Mouse (Mus musculus): Measurements from ENCODE around the gene Usp48. TPM values are rescaled to one million over a fixed set of nuclear protein-coding genes. Genes with fewer than 3 reads are reported as not detected.

Usp48 gene
- polyA plus RNA-seq, 1 experiment from 2014 or later, result 100 TPM

DNA sequence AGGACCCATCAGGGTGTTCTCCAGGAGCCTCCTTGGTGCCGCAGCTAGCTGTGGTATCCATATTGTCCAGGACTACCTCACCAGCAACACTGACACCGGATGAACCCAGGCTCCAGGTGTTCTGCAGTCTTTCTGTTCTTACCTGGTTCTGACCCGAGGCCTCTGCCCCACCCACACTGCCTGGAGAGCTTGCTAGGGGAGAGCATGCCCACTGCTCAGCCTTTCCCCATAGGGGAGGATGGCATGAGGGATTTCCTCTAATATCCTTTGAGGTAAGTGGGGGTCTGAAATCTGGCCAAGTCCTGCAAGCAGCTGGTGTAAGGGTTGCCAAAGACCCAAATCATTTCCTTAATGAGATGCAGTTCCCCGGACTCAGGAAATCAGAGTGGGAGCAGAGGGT is 69.9 kb downstream of the Usp48 start:
- H3K4me3 ChIP-seq (replicated peaks), result no peak overlapping the region
- H3K4me1 ChIP-seq (replicated peaks), result peaks cover 20% of the 10 kb centered on the region; the same call in 1 of the 2 replicates
- H3K27me3 ChIP-seq, result peaks cover 57% of the 10 kb centered on the region

DNA sequence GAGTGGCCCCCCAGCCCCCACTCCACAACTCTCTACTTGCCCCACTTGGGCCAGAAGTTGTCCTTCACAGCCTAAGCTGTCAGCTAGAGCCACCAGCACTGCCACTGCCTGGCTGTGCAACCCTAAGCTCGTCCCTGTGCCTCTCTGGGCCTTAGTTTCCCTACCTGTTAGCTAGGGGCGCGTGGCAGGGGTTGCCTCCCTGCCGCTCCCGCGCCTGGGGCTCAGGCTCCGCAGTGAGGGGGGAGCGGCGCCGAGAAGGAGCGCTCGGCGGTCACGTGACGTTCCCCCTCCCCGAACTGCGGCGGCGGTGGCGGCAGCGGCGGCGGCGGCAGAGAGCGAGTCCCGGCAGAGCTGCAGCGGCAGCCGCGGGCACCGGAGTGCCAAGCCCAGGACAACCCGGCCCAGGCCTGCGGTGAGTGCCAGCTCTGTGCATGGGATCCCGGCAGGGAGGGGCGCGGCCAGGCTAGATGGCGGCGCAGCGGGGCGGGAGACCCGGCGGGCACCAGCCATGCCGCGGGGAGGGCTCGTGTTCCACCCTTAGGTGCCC is 71.0 kb downstream of the Usp48 start, which contains the start of gene Rap1gap:
Rap1gap (plus strand) TSS at position 294 of the 547 bp plus-strand sequence.
- H3K9me3 ChIP-seq, result no peaks in the 10 kb centered on the region
- H3K9ac ChIP-seq (replicated peaks), result peak within 1 kb of the TSS; percentile 70
- no peak; the same call in 1 of the 2 replicates for ATAC-seq (ENCODE audit: insufficient number of reproducible peaks, insufficient read depth, low FRiP score, low TSS enrichment, low read depth)
- peaks cover 20% of the 10 kb centered on the region; the same call in 1 of the 2 replicates for H3K4me1 ChIP-seq (replicated peaks)
- no peak within 1 kb of the TSS for H3K27ac ChIP-seq
- H3K4me3 ChIP-seq (replicated peaks), result peak within 1 kb of the TSS; percentile 59
- H3K4me2 ChIP-seq, result peak within 1 kb of the TSS; percentile 95
- H3K27me3 ChIP-seq, result peaks cover 57% of the 10 kb centered on the region
- WGBS, result 0% methylated on average over 35 of the region's 44 CpGs
- no peaks in the 10 kb centered on the region for H3K36me3 ChIP-seq

More for the DNA sequence above, 69.9 kb downstream of the Usp48 start:
- peaks cover 3% of the 10 kb centered on the region; the same call in 1 of the 2 replicates for H3K36me3 ChIP-seq
- no peak for ATAC-seq (ENCODE audit: insufficient number of reproducible peaks, insufficient read depth, low FRiP score, low TSS enrichment, low read depth)
- H3K9me3 ChIP-seq, result no peaks in the 10 kb centered on the region
- H3K27ac ChIP-seq, result no peak overlapping the region
- H3K4me2 ChIP-seq, result no peak overlapping the region
- H3K9ac ChIP-seq (replicated peaks), result no peak overlapping the region
- WGBS, result 73% methylated on average over 4 of the region's 4 CpGs

DNA sequence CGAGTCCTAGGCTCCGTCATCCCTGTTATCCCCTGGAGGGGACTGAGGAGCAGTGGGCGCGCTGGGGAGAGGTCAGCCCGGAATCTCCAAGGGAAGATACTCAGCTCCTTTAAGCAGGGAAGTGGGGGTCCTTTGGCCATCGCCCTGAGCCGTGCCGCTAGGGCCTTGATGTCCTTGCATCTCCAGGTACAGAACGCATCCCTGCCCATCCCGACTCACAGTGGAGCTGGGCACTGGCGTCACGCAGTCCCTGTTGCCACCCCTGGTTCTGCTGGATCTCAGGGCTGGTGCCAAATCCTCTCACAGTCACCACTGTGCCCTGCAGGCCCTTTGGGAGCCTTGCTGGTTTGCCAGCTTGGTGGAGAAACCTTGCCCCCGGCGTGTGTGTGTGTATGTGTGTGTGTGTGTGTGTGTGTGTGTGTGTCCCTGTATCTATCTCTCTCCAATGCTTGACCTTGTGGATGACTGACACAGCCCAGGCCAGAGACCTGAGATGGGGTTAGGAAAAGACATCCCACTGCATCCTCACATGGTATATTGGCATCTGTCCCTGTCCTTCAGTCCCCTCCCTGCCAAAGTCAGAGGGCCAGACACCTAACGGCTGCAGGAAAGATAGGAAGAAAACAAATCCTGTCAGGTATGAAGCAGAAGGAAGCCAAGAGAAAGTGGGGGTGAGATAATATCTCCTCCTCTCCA is 71.6 kb downstream of the Usp48 start:
- Histone ChIP-seq H3K36me3 (no peaks in the 10 kb centered on the region), H3K4me1 (replicated peaks) (peaks cover 19% of the 10 kb centered on the region; the same call in 1 of the 2 replicates), H3K27ac (no peak overlapping the region), H3K4me2 (peak overlapping the region; percentile 95), H3K4me3 (replicated peaks) (peak overlapping the region; percentile 59), H3K27me3 (peaks cover 57% of the 10 kb centered on the region), H3K9ac (replicated peaks) (peak overlapping the region; percentile 70), H3K9me3 (no peaks in the 10 kb centered on the region)
- 12% methylated on average over 15 of the region's 15 CpGs for WGBS
- no peak for ATAC-seq (ENCODE audit: insufficient number of reproducible peaks, insufficient read depth, low FRiP score, low TSS enrichment, low read depth)

DNA sequence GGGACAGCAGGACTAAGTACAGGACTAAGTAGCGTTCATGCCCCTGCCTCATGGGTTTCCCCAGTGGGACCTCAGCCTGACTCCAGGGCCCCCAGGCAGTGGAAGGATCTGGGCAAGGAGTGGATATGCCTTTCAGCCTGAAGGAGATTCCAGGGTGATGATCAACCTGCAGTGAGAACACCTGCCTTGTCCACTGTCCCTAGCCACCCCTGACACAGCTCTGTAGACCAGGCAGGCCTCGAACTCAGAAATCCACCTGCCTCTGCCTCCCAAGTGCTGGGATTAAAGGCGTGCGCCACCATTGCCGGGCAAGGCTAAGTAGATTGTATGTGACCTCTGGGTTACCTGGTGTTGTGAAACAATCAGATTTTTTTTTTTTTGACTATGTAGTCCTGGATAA is 72.2 kb downstream of the Usp48 start:
- WGBS, result 88% methylated on average over 5 of the region's 5 CpGs
- Histone ChIP-seq H3K4me3 (replicated peaks) (no peak overlapping the region), H3K4me1 (replicated peaks) (peaks cover 13% of the 10 kb centered on the region; the same call in 1 of the 2 replicates), H3K4me2 (no peak overlapping the region), H3K9me3 (no peaks in the 10 kb centered on the region), H3K9ac (replicated peaks) (no peak overlapping the region), H3K27ac (no peak overlapping the region), H3K36me3 (no peaks in the 10 kb centered on the region), H3K27me3 (peaks cover 57% of the 10 kb centered on the region)
- ATAC-seq (ENCODE audit: insufficient number of reproducible peaks, insufficient read depth, low FRiP score, low TSS enrichment, low read depth), result no peak

DNA sequence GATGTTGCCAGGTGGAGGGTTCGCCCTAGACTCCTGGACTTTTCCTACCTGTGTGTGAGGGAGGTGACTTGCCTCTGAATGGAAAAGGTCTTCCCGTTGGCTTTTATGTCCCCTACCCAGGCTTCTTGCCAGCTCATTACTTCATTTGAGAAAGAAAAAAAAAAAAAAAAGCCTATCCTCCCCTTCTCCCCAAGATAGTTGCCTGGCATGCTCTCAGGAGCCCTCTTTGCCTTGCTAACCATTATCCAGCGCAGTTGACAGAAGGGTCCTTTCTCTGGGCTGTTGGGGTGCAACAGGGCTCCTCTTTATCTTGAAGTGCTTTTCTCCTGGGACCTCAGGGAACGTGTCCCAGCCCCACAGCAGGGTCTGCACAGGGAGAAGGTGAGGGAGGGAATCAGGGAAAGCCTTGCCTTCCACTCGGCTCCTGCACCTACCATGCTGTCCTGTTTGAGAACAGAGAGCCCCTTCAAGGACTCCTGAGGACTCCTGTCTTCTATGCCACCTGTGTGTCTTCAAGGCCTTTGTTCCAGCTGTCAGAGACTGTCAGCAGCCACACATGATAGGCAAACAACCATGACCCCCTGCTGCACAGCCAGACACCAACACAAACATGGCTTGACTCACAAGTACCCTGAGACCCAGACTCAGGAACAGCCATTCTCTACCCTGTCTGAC is 72.9 kb downstream of the Usp48 start:
- Histone ChIP-seq H3K9me3 (no peaks in the 10 kb centered on the region), H3K4me1 (replicated peaks) (peaks cover 10% of the 10 kb centered on the region; the same call in 1 of the 2 replicates), H3K9ac (replicated peaks) (no peak overlapping the region), H3K4me2 (no peak overlapping the region), H3K27ac (no peak overlapping the region), H3K27me3 (peaks cover 57% of the 10 kb centered on the region), H3K36me3 (no peaks in the 10 kb centered on the region), H3K4me3 (replicated peaks) (no peak overlapping the region)
- no peak for ATAC-seq (ENCODE audit: insufficient number of reproducible peaks, insufficient read depth, low FRiP score, low TSS enrichment, low read depth)
- 72% methylated on average over 5 of the region's 5 CpGs for WGBS

DNA sequence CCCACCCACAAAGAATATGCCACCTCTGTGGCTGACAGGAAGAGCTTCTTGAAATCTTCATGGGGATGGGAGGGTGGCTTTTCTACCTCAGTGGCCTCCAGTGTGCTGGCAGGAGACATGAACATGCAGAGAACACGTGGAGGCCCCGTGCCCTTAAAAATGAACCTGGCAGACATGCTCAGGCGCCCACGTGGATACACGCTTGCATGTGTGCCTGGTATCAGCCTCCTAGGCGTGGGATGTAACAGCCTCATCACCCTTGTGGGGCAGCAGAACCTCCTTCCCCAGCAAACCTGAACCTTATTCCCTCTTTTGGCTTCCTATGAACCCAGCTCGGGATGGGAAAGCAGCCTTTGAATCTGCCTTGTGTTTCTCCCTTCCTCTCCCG is 73.4 kb downstream of the Usp48 start:
- Histone ChIP-seq H3K27ac (no peak overlapping the region), H3K27me3 (peaks cover 62% of the 10 kb centered on the region), H3K4me2 (no peak overlapping the region), H3K4me3 (replicated peaks) (no peak overlapping the region), H3K9ac (replicated peaks) (no peak overlapping the region), H3K9me3 (no peaks in the 10 kb centered on the region), H3K36me3 (no peaks in the 10 kb centered on the region), H3K4me1 (replicated peaks) (peaks cover 10% of the 10 kb centered on the region; the same call in 1 of the 2 replicates)
- no peak for ATAC-seq (ENCODE audit: insufficient number of reproducible peaks, insufficient read depth, low FRiP score, low TSS enrichment, low read depth)
- WGBS, result 71% methylated on average over 8 of the region's 8 CpGs

DNA sequence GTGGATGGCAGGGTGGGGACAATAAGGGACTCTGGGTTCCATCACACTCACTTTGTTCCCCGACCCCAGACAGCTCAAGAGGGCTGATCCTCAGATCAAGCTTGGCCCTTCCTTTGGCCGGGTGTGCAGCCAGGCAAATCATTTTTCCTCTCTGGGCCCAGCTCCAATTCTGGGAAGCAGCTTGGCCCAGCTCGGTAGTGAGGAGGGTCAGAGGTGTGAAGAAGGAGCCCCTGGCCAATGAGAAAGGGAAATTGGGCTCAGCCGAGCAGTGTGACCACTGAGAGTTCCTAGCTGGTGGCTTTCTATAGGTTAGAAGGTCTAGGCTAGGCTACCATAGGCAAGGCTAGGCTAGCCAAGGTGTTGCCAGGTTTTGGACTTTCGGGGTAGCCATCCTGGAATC is 74.2 kb downstream of the Usp48 start:
- no peak overlapping the region for H3K4me2 ChIP-seq
- no peak overlapping the region for H3K9ac ChIP-seq (replicated peaks)
- no peak overlapping the region for H3K27ac ChIP-seq
- no peak for ATAC-seq (ENCODE audit: insufficient number of reproducible peaks, insufficient read depth, low FRiP score, low TSS enrichment, low read depth)
- peaks cover 67% of the 10 kb centered on the region for H3K27me3 ChIP-seq
- WGBS, result 59% methylated on average over 5 of the region's 5 CpGs
- peaks cover 10% of the 10 kb centered on the region; the same call in 1 of the 2 replicates for H3K4me1 ChIP-seq (replicated peaks)
- no peak overlapping the region for H3K4me3 ChIP-seq (replicated peaks)
- H3K36me3 ChIP-seq, result no peaks in the 10 kb centered on the region
- no peaks in the 10 kb centered on the region for H3K9me3 ChIP-seq

DNA sequence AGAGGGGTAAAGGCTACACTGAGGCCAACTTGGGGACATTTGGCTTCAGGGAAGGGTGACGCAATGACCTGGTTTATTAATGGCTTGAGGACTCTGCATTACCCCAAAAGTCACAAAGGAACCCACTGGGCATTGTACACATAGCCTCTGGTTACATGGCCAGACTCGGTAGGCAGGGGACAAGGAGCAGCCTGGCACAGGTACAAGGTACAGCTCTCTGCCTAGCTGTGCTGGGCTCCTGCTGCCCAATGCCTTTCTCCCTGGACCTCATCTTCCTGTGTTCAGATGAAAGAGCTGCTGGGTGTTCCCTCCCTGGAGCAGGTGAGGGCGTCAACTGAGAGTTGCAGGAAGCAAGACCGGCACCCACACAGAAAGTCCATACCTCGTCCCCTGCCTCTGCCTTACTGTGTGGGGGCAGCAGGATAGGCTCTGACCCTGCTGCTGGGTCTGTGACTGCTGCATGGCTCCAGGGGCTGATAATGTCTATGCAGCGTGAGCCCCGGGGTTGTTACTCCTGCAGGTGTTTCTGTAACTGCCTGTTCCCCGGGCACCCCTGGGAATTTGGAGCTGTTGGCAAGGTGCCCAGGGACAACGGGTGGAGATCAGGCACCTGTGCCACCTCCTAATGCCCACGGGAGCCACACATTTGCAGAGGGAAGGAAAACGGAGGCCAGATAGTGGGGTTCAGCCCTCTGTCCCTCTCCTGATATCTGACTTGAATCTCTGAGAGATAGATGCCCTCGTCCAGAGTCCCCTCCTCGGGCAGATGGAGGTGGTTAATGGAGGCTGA is 78.4 kb downstream of the Usp48 start:
- Histone ChIP-seq H3K27me3 (peaks cover 50% of the 10 kb centered on the region), H3K4me1 (replicated peaks) (no peaks in the 10 kb centered on the region), H3K27ac (no peak overlapping the region), H3K4me3 (replicated peaks) (no peak overlapping the region), H3K9ac (replicated peaks) (no peak overlapping the region), H3K4me2 (no peak overlapping the region), H3K36me3 (no peaks in the 10 kb centered on the region), H3K9me3 (no peaks in the 10 kb centered on the region)
- WGBS, result 71% methylated on average over 13 of the region's 13 CpGs
- no peak for ATAC-seq (ENCODE audit: insufficient number of reproducible peaks, insufficient read depth, low FRiP score, low TSS enrichment, low read depth)

DNA sequence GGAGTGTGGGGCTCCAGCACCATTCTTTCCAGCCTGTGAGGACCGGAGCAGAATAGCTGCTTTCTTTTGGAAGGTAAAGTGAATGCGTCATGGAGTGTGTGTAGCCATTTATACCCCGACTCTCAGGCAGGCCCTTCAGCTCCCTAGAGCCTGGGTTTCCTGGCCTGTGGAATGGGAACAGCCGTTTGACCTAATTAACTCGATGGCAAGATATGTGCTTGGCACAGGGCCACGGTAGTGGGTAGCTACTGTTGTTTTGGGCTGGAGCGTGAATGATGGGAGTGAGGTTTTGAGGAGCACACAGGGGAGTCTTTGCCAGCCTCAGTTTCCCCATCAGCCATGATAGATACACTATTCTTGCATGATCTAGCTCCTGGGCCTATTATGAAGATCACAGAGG is 82.0 kb downstream of the Usp48 start:
- peaks cover 4% of the 10 kb centered on the region; the same call in 1 of the 2 replicates for H3K4me1 ChIP-seq (replicated peaks)
- no peak overlapping the region for H3K27ac ChIP-seq
- no peaks in the 10 kb centered on the region for H3K36me3 ChIP-seq
- H3K9me3 ChIP-seq, result no peaks in the 10 kb centered on the region
- H3K4me2 ChIP-seq, result no peak overlapping the region
- no peak overlapping the region for H3K9ac ChIP-seq (replicated peaks)
- H3K27me3 ChIP-seq, result peaks cover 69% of the 10 kb centered on the region
- H3K4me3 ChIP-seq (replicated peaks), result no peak overlapping the region
- 71% methylated on average over 7 of the region's 7 CpGs for WGBS
- ATAC-seq (ENCODE audit: insufficient number of reproducible peaks, insufficient read depth, low FRiP score, low TSS enrichment, low read depth), result no peak

DNA sequence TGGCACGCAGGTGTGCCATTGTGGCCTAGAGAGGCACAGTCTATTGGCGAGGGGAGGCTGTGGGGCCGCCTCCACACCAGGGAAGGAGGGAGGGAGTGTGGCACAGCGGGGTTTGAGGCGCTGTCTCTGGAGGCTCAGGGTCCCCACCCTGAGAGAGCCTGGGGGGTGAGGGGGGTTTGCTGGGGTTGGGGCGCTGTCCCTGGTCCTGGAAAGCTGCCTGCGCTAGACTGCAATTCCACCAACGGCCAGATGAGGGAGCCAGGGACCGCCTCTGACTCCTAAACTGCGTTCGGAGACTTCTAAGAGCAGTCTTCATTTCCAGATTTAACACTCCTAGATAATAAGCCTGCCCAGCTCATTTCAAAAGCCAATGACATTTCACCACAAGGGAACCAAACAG is 82.5 kb downstream of the Usp48 start:
- Histone ChIP-seq H3K4me1 (replicated peaks) (peaks cover 9% of the 10 kb centered on the region), H3K9ac (replicated peaks) (no peak overlapping the region), H3K36me3 (no peaks in the 10 kb centered on the region), H3K4me2 (no peak overlapping the region), H3K27ac (no peak overlapping the region), H3K27me3 (peaks cover 73% of the 10 kb centered on the region), H3K9me3 (no peaks in the 10 kb centered on the region), H3K4me3 (replicated peaks) (no peak overlapping the region)
- WGBS, result 6% methylated on average over 11 of the region's 11 CpGs
- no peak for ATAC-seq (ENCODE audit: insufficient number of reproducible peaks, insufficient read depth, low FRiP score, low TSS enrichment, low read depth)

Data from limb, embryonic 12.5 days (tissue).